Mouse (Mus musculus): ENCODE results near the gene Olfr487. TPM values are rescaled to one million over a fixed set of nuclear protein-coding genes. Genes with fewer than 3 reads are reported as not detected.

The Olfr487 gene
- polyA plus RNA-seq, 1 experiment from 2014 or later: not detected

GRCm38 (mm10) chr7:108159771-108160170 lies 54.7 kb downstream of the Olfr487 start, which contains the start of gene Olfr485:
TSS of gene Olfr485 (minus strand) at chr7:108159871.
- Histone ChIP-seq H3K4me1 (ENCODE audit: control insufficient read depth, insufficient read depth, low read length) (no peaks in the 10 kb centered on the region), H3K9me3 (replicated peaks; ENCODE audit: control insufficient read depth, low read length) (no peaks in the 10 kb centered on the region), H3K4me2 (ENCODE audit: low read depth, low read length) (no peak within 1 kb of the TSS), H3K27ac (ENCODE audit: low read length) (no peak within 1 kb of the TSS), H3K9ac (ENCODE audit: low read length) (no peak within 1 kb of the TSS), H3K36me3 (ENCODE audit: control insufficient read depth, insufficient read depth) (no peaks in the 10 kb centered on the region), H3K27me3 (ENCODE audit: control insufficient read depth, insufficient read depth, low read length) (no peaks in the 10 kb centered on the region), H3K4me3 (ENCODE audit: low read length) (no peak within 1 kb of the TSS)
- no peak for ATAC-seq (replicated peaks; ENCODE audit: extremely low read depth, insufficient read depth, low FRiP score)

Other genes with a start within 250 kb of the Olfr487 start
- not detected in 2 replicates for gene Olfr476, start 249.8 kb downstream of the Olfr487 start, polyA plus RNA-seq (2015; fragmentation: Nextera tagmentation; extraction: Ambion mirVana)
- gene Olfr477, start 227.9 kb downstream of the Olfr487 start, polyA plus RNA-seq (2015; fragmentation: Nextera tagmentation; extraction: Ambion mirVana): not detected in 2 replicates
- not detected in 2 replicates for gene Olfr478, start 180.6 kb downstream of the Olfr487 start, polyA plus RNA-seq (2015; fragmentation: Nextera tagmentation; extraction: Ambion mirVana)
- not detected in 2 replicates for gene Olfr479, start 163.9 kb downstream of the Olfr487 start, polyA plus RNA-seq (2015; fragmentation: Nextera tagmentation; extraction: Ambion mirVana)
- not detected in 2 replicates for gene Olfr480, start 147.3 kb downstream of the Olfr487 start, polyA plus RNA-seq (2015; fragmentation: Nextera tagmentation; extraction: Ambion mirVana)
- not detected in 2 replicates for gene Olfr481, start 134.8 kb downstream of the Olfr487 start, polyA plus RNA-seq (2015; fragmentation: Nextera tagmentation; extraction: Ambion mirVana)
- 0.13 TPM in 1 of 2 replicates, not detected in the other for gene Olfr482, start 117.0 kb downstream of the Olfr487 start, polyA plus RNA-seq (2015; fragmentation: Nextera tagmentation; extraction: Ambion mirVana)
- gene Olfr483, start 113.8 kb downstream of the Olfr487 start, polyA plus RNA-seq (2015; fragmentation: Nextera tagmentation; extraction: Ambion mirVana): not detected in 2 replicates
- not detected in 2 replicates for gene Olfr484, start 87.2 kb downstream of the Olfr487 start, polyA plus RNA-seq (2015; fragmentation: Nextera tagmentation; extraction: Ambion mirVana)
- not detected in 2 replicates for gene Olfr485, start 54.8 kb downstream of the Olfr487 start, polyA plus RNA-seq (2015; fragmentation: Nextera tagmentation; extraction: Ambion mirVana)
- gene Olfr486, start 41.9 kb downstream of the Olfr487 start, polyA plus RNA-seq (2015; fragmentation: Nextera tagmentation; extraction: Ambion mirVana): not detected in 2 replicates
- not detected in 2 replicates for gene Olfr488, start 43.7 kb upstream of the Olfr487 start, polyA plus RNA-seq (2015; fragmentation: Nextera tagmentation; extraction: Ambion mirVana)
- gene Olfr490, start 74.3 kb upstream of the Olfr487 start, polyA plus RNA-seq (2015; fragmentation: Nextera tagmentation; extraction: Ambion mirVana): not detected in 2 replicates
- gene Olfr491, start 98.8 kb upstream of the Olfr487 start, polyA plus RNA-seq (2015; fragmentation: Nextera tagmentation; extraction: Ambion mirVana): not detected in 2 replicates
- gene Olfr492, start 109.0 kb upstream of the Olfr487 start, polyA plus RNA-seq (2015; fragmentation: Nextera tagmentation; extraction: Ambion mirVana): not detected in 2 replicates
- not detected in 2 replicates for gene Olfr493, start 132.3 kb upstream of the Olfr487 start, polyA plus RNA-seq (2015; fragmentation: Nextera tagmentation; extraction: Ambion mirVana)
- not detected in 2 replicates for gene Olfr494, start 150.7 kb upstream of the Olfr487 start, polyA plus RNA-seq (2015; fragmentation: Nextera tagmentation; extraction: Ambion mirVana)
- not detected in 2 replicates for gene Olfr495, start 178.5 kb upstream of the Olfr487 start, polyA plus RNA-seq (2015; fragmentation: Nextera tagmentation; extraction: Ambion mirVana)
- not detected in 2 replicates for gene Olfr497, start 205.8 kb upstream of the Olfr487 start, polyA plus RNA-seq (2015; fragmentation: Nextera tagmentation; extraction: Ambion mirVana)

All from heart, embryonic 16.5 days (tissue).